Mouse (Mus musculus) lung, postnatal 0 days (tissue): ENCODE results near the gene Cemip2. TPM values are rescaled to one million over a fixed set of nuclear protein-coding genes. Genes with fewer than 3 reads are reported as not detected.

Experiments
- ATAC-seq: fragments of 200-750 bp; cut with Nextera tagmentation; 2 replicates; pipeline ENCODE4 v1.8.0; 2017; ENCODE audit warnings: moderate library complexity
- DNase-seq: peaks from one replicate; pipeline ENCODE4 v3.0.0-alpha.2; 2016; ENCODE audit warnings: low spot score
- H3K27ac ChIP-seq: fragments of 300-500 bp; sonication (generic); 2 replicates; pipeline ENCODE4 v1.5.1; 2014; ENCODE audit warnings: antibody characterized with exemption, mild to moderate bottlenecking, low read length, mixed read lengths
- H3K27me3 ChIP-seq: fragments of 300-500 bp; sonication (generic); replicated peaks from 2 replicates; pipeline ENCODE4 v1.6.1; 2014; ENCODE audit warnings: low read length, mixed read lengths; ENCODE audit not compliant: insufficient read depth
- H3K36me3 ChIP-seq: fragments of 300-500 bp; sonication (generic); 2 replicates; pipeline ENCODE4 v1.6.1; 2014; ENCODE audit warnings: low read length, mixed read lengths; ENCODE audit not compliant: insufficient read depth
- H3K4me1 ChIP-seq: fragments of 300-500 bp; sonication (generic); 2 replicates; pipeline ENCODE4 v1.6.1; 2014; ENCODE audit warnings: antibody characterized with exemption, low read depth, low read length, mixed read lengths; ENCODE audit not compliant: insufficient read depth
- H3K4me2 ChIP-seq: fragments of 300-500 bp; sonication (generic); replicated peaks from 2 replicates; pipeline ENCODE4 v1.6.1; 2014; ENCODE audit warnings: low read depth, mild to moderate bottlenecking, low read length, moderate library complexity, mixed read lengths
- H3K4me3 ChIP-seq: fragments of 300-500 bp; sonication (generic); 2 replicates; pipeline ENCODE4 v1.5.1; 2014; ENCODE audit warnings: low read depth, low read length
- H3K9ac ChIP-seq: fragments of 300-500 bp; sonication (generic); replicated peaks from 2 replicates; pipeline ENCODE4 v1.6.1; 2014; ENCODE audit warnings: low read depth, mild to moderate bottlenecking
- H3K9me3 ChIP-seq: fragments of 300-500 bp; sonication (generic); 2 replicates; pipeline ENCODE4 v1.6.1; 2016; ENCODE audit warnings: low read length, mixed read lengths
- CTCF ChIP-seq: IDR thresholded peaks from 2 replicates; pipeline ENCODE4 v1.5.1; 2016; ENCODE audit warnings: antibody characterized with exemption, mild to moderate bottlenecking
- EP300 ChIP-seq: IDR thresholded peaks from 2 replicates; pipeline ENCODE4 v1.6.1; 2016; ENCODE audit warnings: antibody characterized with exemption, mild to moderate bottlenecking, control low read depth
- WGBS: fragments of 180-500 bp; shearing (Covaris S2); extraction: QIAGEN DNeasy Blood & Tissue Kit; methylation state at CpG from one replicate; pipeline ENCODE4 v1.1.7; 2014; 5-methylcytosine and 5-hydroxymethylcytosine counted together
- polyA plus RNA-seq: library from polyadenylated mRNA; unstranded; fragments of >200 nt; fragmentation: Nextera tagmentation; extraction: Ambion mirVana; gene quantifications from 2 replicates; pipeline ENCODE4 v1.2.1, GENCODE M21; 2015

Gene Cemip2
- polyA plus RNA-seq, 1 experiment from 2014 or later, result 46.7 TPM

GRCm38 (mm10) chr19:21814433-21815020 lies 36.4 kb downstream of the Cemip2 start:
- H3K4me2 ChIP-seq, result no peak overlapping the region
- no peak overlapping the region for H3K4me3 ChIP-seq
- H3K27ac ChIP-seq, result no peak overlapping the region
- peak; percentile 31 for DNase-seq
- no peaks in the 10 kb centered on the region for H3K9me3 ChIP-seq
- H3K9ac ChIP-seq, result no peak overlapping the region
- H3K27me3 ChIP-seq, result no peaks in the 10 kb centered on the region
- ATAC-seq, result peak; percentile 65
- no peaks in the 10 kb centered on the region for H3K4me1 ChIP-seq
- 63% methylated on average over 8 of the region's 8 CpGs for WGBS
- H3K36me3 ChIP-seq, result peaks cover 38% of the 10 kb centered on the region
- TF ChIP-seq CTCF (no peak), EP300 (no peak)

GRCm38 (mm10) chr19:21816260-21816659 lies 38.1 kb downstream of the Cemip2 start:
- Histone ChIP-seq H3K4me1 (no peaks in the 10 kb centered on the region), H3K9me3 (no peaks in the 10 kb centered on the region), H3K4me2 (no peak overlapping the region), H3K27me3 (no peaks in the 10 kb centered on the region), H3K36me3 (peaks cover 41% of the 10 kb centered on the region), H3K9ac (no peak overlapping the region), H3K4me3 (no peak overlapping the region), H3K27ac (no peak overlapping the region)
- DNase-seq, result no peak
- no peak for ATAC-seq
- WGBS, result 96% methylated on average over 4 of the region's 4 CpGs
- TF ChIP-seq CTCF (no peak), EP300 (no peak)

- Histone ChIP-seq H3K9me3 (no peaks in the 10 kb centered on the region), H3K27ac (no peak overlapping the region), H3K4me1 (no peaks in the 10 kb centered on the region), H3K9ac (no peak overlapping the region), H3K27me3 (no peaks in the 10 kb centered on the region), H3K4me2 (no peak overlapping the region), H3K4me3 (no peak overlapping the region), H3K36me3 (peaks cover 38% of the 10 kb centered on the region)
- ATAC-seq, result peak; percentile 32; the same call in 1 of the 2 replicates
- 81% methylated on average over 14 of the region's 14 CpGs for WGBS
- peak; percentile 40 for DNase-seq
- TF ChIP-seq EP300, result no peak
- TF ChIP-seq CTCF, result no peak
Measured at GRCm38 (mm10) chr19:21818021-21818725, 40.0 kb downstream of the Cemip2 start.

- 41% methylated on average over 5 of the region's 5 CpGs for WGBS
- DNase-seq (peak; percentile 17), ATAC-seq (no peak)
- no peaks in the 10 kb centered on the region for H3K9me3 ChIP-seq
- no peak overlapping the region for H3K9ac ChIP-seq
- H3K27ac ChIP-seq, result no peak overlapping the region
- TF ChIP-seq CTCF (no peak), EP300 (no peak)
- H3K27me3 ChIP-seq, result no peaks in the 10 kb centered on the region
- no peak overlapping the region for H3K4me3 ChIP-seq
- peaks cover 34% of the 10 kb centered on the region; the same call in 1 of the 2 replicates for H3K36me3 ChIP-seq
- no peaks in the 10 kb centered on the region for H3K4me1 ChIP-seq
- no peak overlapping the region for H3K4me2 ChIP-seq
Measured at GRCm38 (mm10) chr19:21819585-21819984, 41.4 kb downstream of the Cemip2 start.

GRCm38 (mm10) chr19:21820126-21820525 lies 42.0 kb downstream of the Cemip2 start:
- Histone ChIP-seq H3K27ac (no peak overlapping the region), H3K9ac (no peak overlapping the region), H3K9me3 (no peaks in the 10 kb centered on the region), H3K36me3 (peaks cover 34% of the 10 kb centered on the region; the same call in 1 of the 2 replicates), H3K4me3 (no peak overlapping the region), H3K4me2 (no peak overlapping the region), H3K4me1 (no peaks in the 10 kb centered on the region), H3K27me3 (no peaks in the 10 kb centered on the region)
- peak; percentile 17 for DNase-seq
- peak; percentile 16; the same call in 1 of the 2 replicates for ATAC-seq
- 54% methylated on average over 4 of the region's 4 CpGs for WGBS
- TF ChIP-seq EP300, result no peak
- no peak for TF ChIP-seq CTCF

GRCm38 (mm10) chr19:21821877-21822276 lies 43.7 kb downstream of the Cemip2 start:
- no peak for DNase-seq
- WGBS, result 71% methylated on average over 6 of the region's 6 CpGs
- no peaks in the 10 kb centered on the region for H3K27me3 ChIP-seq
- H3K9ac ChIP-seq, result no peak overlapping the region
- H3K36me3 ChIP-seq, result peaks cover 26% of the 10 kb centered on the region; the same call in 1 of the 2 replicates
- H3K4me3 ChIP-seq, result no peak overlapping the region
- peak; percentile 19 for ATAC-seq
- no peaks in the 10 kb centered on the region for H3K9me3 ChIP-seq
- H3K4me2 ChIP-seq, result no peak overlapping the region
- TF ChIP-seq EP300 (no peak), CTCF (no peak)
- no peaks in the 10 kb centered on the region for H3K4me1 ChIP-seq
- no peak overlapping the region for H3K27ac ChIP-seq
